Mouse (Mus musculus) lung, postnatal 0 days (tissue): ENCODE measurements at regions not wholly inside any gene's neighbourhood (a gene's known extent, or its start where the extent isn't known, plus 50 kb on each side); places are given as distances from the start of the nearest gene placed in this dataset.

Source experiments
- CTCF ChIP-seq: IDR thresholded peaks from 2 replicates; pipeline ENCODE4 v1.5.1; 2016; ENCODE audit warnings: antibody characterized with exemption, mild to moderate bottlenecking
- EP300 ChIP-seq: IDR thresholded peaks from 2 replicates; pipeline ENCODE4 v1.6.1; 2016; ENCODE audit warnings: antibody characterized with exemption, mild to moderate bottlenecking, control low read depth

DNA sequence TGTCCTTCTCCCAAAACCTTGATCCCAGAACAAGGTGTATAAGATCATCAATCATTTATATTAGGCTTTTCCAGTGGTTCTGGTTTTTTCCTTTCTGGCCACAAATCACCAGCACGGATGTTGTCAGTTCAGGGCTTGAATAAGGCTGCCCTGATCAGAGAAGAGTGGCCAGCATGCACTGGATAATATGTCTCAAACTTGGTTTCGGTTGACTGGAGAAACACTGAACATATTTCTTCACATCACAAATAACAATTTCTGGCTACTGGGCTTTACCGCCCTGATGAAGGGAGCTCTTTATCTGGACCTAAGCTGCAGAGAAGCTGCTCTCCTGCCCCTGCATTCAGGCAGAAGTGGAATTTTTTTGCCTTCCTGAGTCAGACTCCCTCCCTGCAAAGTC, 205.0 kb downstream of the Lrriq3 start:
- TF ChIP-seq CTCF (no peak), EP300 (no peak)
